Comparison of ENCODE assay signal across 9 mouse cellular contexts in the genomic region with DNA sequence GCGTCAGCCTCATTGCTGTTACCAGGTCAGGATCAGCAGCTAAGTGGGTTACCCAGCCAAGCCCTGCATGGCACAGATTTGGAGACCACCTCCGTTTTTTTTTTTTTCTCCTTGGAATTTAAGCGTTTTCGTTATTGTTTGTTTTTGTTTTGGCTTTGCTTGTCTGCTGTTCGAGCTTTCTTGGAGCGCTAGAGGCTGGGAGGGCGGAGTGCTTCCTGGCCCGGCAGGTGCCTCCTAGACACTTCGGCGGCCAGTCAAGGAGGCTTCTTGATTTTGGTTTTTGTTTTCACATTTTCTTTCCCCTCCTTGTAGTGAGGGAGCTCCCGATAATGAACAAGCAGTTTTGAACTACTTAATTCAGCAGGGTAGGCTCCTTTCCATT. TPM values are rescaled to one million over a fixed set of nuclear protein-coding genes. Genes with fewer than 3 reads are reported as not detected.
A peak's percentile ranks its signal among the peaks of the same experiment; 100 is the strongest.
DNase-seq lines count a peak whose midpoint lies in the region; ATAC-seq and TF ChIP-seq lines count a peak whose summit lies in the region.
"Had no signal": no experiment of that assay in that cellular context is flagged by ENCODE, and none has a peak within 500 bp of the region (broad histone marks: within the 10 kb centered on the region; RNA-seq: fewer than 3 reads in every experiment).

TSS of gene Nkx2-1 (minus strand) at position 25 of the 382 bp plus-strand sequence.

- no peak for TF ChIP-seq CTCF in midbrain, postnatal 0 days (IDR thresholded peaks at IDR 0.05)

- H3K27ac ChIP-seq in heart, embryonic 11.5 days (ENCODE audit: low read depth, low read length): no peak within 1 kb of the TSS
- H3K27ac ChIP-seq in liver, embryonic 13.5 days: no peak within 1 kb of the TSS
- H3K27ac ChIP-seq in forebrain, embryonic 14.5 days (ENCODE audit: low read depth, low read length): peak within 1 kb of the TSS; percentile 84
- no peak within 1 kb of the TSS for H3K27ac ChIP-seq in midbrain, postnatal 0 days (ENCODE audit: low read depth, low read length)

- peaks cover 11% of the 10 kb centered on the region; the same call in 1 of the 2 replicates for H3K4me1 ChIP-seq in heart, embryonic 11.5 days (ENCODE audit: control insufficient read depth, insufficient read depth, low read length)
- H3K4me1 ChIP-seq in liver, embryonic 13.5 days (replicated peaks): no peaks in the 10 kb centered on the region; the same call in 1 of the 2 replicates
- H3K4me1 ChIP-seq in forebrain, embryonic 14.5 days (ENCODE audit: control insufficient read depth, insufficient read depth, low read length): no peaks in the 10 kb centered on the region
- H3K4me1 ChIP-seq in midbrain, postnatal 0 days (ENCODE audit: insufficient read depth, low read length): 0 out of 2 replicates have a peak, but pooled peaks cover 2% of the 10 kb centered on the region

- peak within 1 kb of the TSS; percentile 36 for H3K4me2 ChIP-seq in heart, embryonic 11.5 days
- H3K4me2 ChIP-seq in liver, embryonic 13.5 days: no peak within 1 kb of the TSS
- H3K4me2 ChIP-seq in forebrain, embryonic 14.5 days (ENCODE audit: low read length): peak within 1 kb of the TSS; percentile 32
- no peak within 1 kb of the TSS for H3K4me2 ChIP-seq in midbrain, postnatal 0 days (ENCODE audit: low read depth, low read length, poor library complexity, severe bottlenecking)

- H3K9me3 ChIP-seq in heart, embryonic 11.5 days (replicated peaks; ENCODE audit: control insufficient read depth, low read length): no peaks in the 10 kb centered on the region
- no peaks in the 10 kb centered on the region for H3K9me3 ChIP-seq in liver, embryonic 13.5 days (replicated peaks)
- no peaks in the 10 kb centered on the region for H3K9me3 ChIP-seq in forebrain, embryonic 14.5 days (replicated peaks; ENCODE audit: control insufficient read depth, low read length)
- H3K9me3 ChIP-seq in midbrain, postnatal 0 days (ENCODE audit: low read length): no peaks in the 10 kb centered on the region

- H3K36me3 ChIP-seq in heart, embryonic 11.5 days (ENCODE audit: control insufficient read depth, insufficient read depth, low read length): no peaks in the 10 kb centered on the region
- H3K36me3 ChIP-seq in liver, embryonic 13.5 days: no peaks in the 10 kb centered on the region
- H3K36me3 ChIP-seq in forebrain, embryonic 14.5 days (ENCODE audit: control insufficient read depth, insufficient read depth, low read length): no peaks in the 10 kb centered on the region
- no peaks in the 10 kb centered on the region for H3K36me3 ChIP-seq in midbrain, postnatal 0 days (ENCODE audit: insufficient read depth, low read length)

- WGBS in heart, embryonic 11.5 days (ENCODE audit: insufficient replicate concordance): 2% methylated on average over 11 of the region's 11 CpGs
- WGBS in liver, embryonic 13.5 days (ENCODE audit: insufficient replicate concordance): 3% methylated on average over 11 of the region's 11 CpGs
- under 1% methylated on average over 11 of the region's 11 CpGs for WGBS in forebrain, embryonic 14.5 days
- 3% methylated on average over 11 of the region's 11 CpGs for WGBS in midbrain, postnatal 0 days

- H3K4me3 ChIP-seq in heart, embryonic 11.5 days (ENCODE audit: low read depth, low read length): peak within 1 kb of the TSS; percentile 16
- peak within 1 kb of the TSS; percentile 8; the same call in 1 of the 2 replicates for H3K4me3 ChIP-seq in liver, embryonic 13.5 days (replicated peaks)
- peak within 1 kb of the TSS; percentile 33 for H3K4me3 ChIP-seq in forebrain, embryonic 14.5 days (ENCODE audit: low read depth, low read length)
- peak within 1 kb of the TSS; percentile 3; the same call in 1 of the 2 replicates for H3K4me3 ChIP-seq in midbrain, postnatal 0 days (ENCODE audit: low read depth, low read length)

- DNase-seq in heart, postnatal 25 days (ENCODE audit: low spot score): no peak
- no peak for DNase-seq in liver, embryonic 13.5 days
- no peak for DNase-seq in liver
- no peak for DNase-seq in forebrain, embryonic 14.5 days (ENCODE audit: low spot score)
- DNase-seq in midbrain, postnatal 0 days (ENCODE audit: low spot score): no peak
- DNase-seq in yolk sac, embryonic 10.5 days (ENCODE audit: low spot score): no peak
- no peak for DNase-seq in thymus, postnatal 36 days

- no peak for ATAC-seq in heart, embryonic 11.5 days (replicated peaks; ENCODE audit: insufficient number of reproducible peaks, low FRiP score, low TSS enrichment)
- no peak for ATAC-seq in liver, embryonic 13.5 days (ENCODE audit: low read depth)
- ATAC-seq in forebrain, embryonic 14.5 days: no peak
- no peak for ATAC-seq in midbrain, postnatal 0 days (ENCODE audit: low FRiP score)

- intact Hi-C loops in heart, postnatal 25 days (cut with DNase I): no loop called here

- no peak within 1 kb of the TSS for H3K9ac ChIP-seq in heart, embryonic 11.5 days (ENCODE audit: low read depth, low read length)
- H3K9ac ChIP-seq in liver, embryonic 13.5 days: no peak within 1 kb of the TSS
- peak within 1 kb of the TSS; percentile 63 for H3K9ac ChIP-seq in forebrain, embryonic 14.5 days (ENCODE audit: low read length)
- no peak within 1 kb of the TSS for H3K9ac ChIP-seq in midbrain, postnatal 0 days (replicated peaks; ENCODE audit: low read length, poor library complexity, severe bottlenecking)

- peaks cover 92% of the 10 kb centered on the region for H3K27me3 ChIP-seq in heart, embryonic 11.5 days (ENCODE audit: control insufficient read depth, insufficient read depth, low read length)
- H3K27me3 ChIP-seq in liver, embryonic 13.5 days: peaks cover 99% of the 10 kb centered on the region
- peaks cover 82% of the 10 kb centered on the region for H3K27me3 ChIP-seq in forebrain, embryonic 14.5 days (replicated peaks; ENCODE audit: control insufficient read depth, insufficient read depth, low read length)
- peaks cover 89% of the 10 kb centered on the region for H3K27me3 ChIP-seq in midbrain, postnatal 0 days (ENCODE audit: insufficient read depth, low read length)

RNA-seq across cellular contexts. Expression of gene Nkx2-1, which starts in this region (rescaled TPM):
- 0.25 and 1.6 TPM in 2 replicates for polyA plus RNA-seq in heart, embryonic 11.5 days (2014; fragmentation: Nextera tagmentation; extraction: Ambion mirVana)
- under 1 TPM in 1 of 2 experiments, not detected in 1; 0.11 TPM for total RNA-seq in heart, postnatal 25 days (2021)
- polyA plus RNA-seq in liver, embryonic 13.5 days (2015; fragmentation: Nextera tagmentation; extraction: Ambion mirVana): not detected in 2 replicates
- polyA plus RNA-seq in forebrain, embryonic 14.5 days (2014; fragmentation: Nextera tagmentation; extraction: Ambion mirVana): 13.9 and 15.9 TPM in 2 replicates
- 0.19 and 1.6 TPM in 2 replicates for total RNA-seq in midbrain, postnatal 0 days (2014; rRNA removed)
- 5.1 and 7.6 TPM in 2 replicates for polyA plus RNA-seq in midbrain, postnatal 0 days (2015; fragmentation: Nextera tagmentation; extraction: Ambion mirVana)
- total RNA-seq: hematopoietic stem cell, adult 5-6 weeks had no signal

Comparison
In these comparisons a context has a peak if more than half of its experiments do, and no peak if none do; other contexts are left out.
1. H3K4me2 ChIP-seq: peak in heart, embryonic 11.5 days (single experiment) and forebrain, embryonic 14.5 days (single experiment); none in liver, embryonic 13.5 days (single experiment) and midbrain, postnatal 0 days (single experiment).
2. Peak in every context shown above with its lines, with median percentiles within 50 percentile points of each other: H3K4me3 ChIP-seq.